Mouse (Mus musculus): ENCODE measurements around the gene Mre11a. TPM values are rescaled to one million over a fixed set of nuclear protein-coding genes. Genes with fewer than 3 reads are reported as not detected.

Mre11a gene
- polyA plus RNA-seq, 1 experiment from 2014 or later = 14.2 TPM

- Histone ChIP-seq H3K4me1 (replicated peaks) (peaks cover 7% of the 10 kb centered on the region), H3K9me3 (no peaks in the 10 kb centered on the region), H3K27me3 (peaks cover 47% of the 10 kb centered on the region), H3K4me3 (replicated peaks) (no peak overlapping the region), H3K9ac (replicated peaks) (no peak overlapping the region), H3K36me3 (no peaks in the 10 kb centered on the region), H3K4me2 (replicated peaks) (no peak overlapping the region), H3K27ac (no peak overlapping the region)
- no peak for ATAC-seq
- WGBS = 88% methylated on average over 3 of the region's 3 CpGs
Measured at GRCm38 (mm10) chr9:14858782-14859181, 74.3 kb downstream of the Mre11a start.

GRCm38 (mm10) chr9:14859868-14860639 is 75.6 kb downstream of the Mre11a start, which contains the start of gene Gpr83:
Gene Gpr83 (plus strand): TSS chr9:14860210.
- Histone ChIP-seq H3K36me3 (no peaks in the 10 kb centered on the region), H3K27ac (no peak within 1 kb of the TSS), H3K4me1 (replicated peaks) (peaks cover 7% of the 10 kb centered on the region), H3K9ac (replicated peaks) (peak within 1 kb of the TSS; percentile 70), H3K9me3 (no peaks in the 10 kb centered on the region), H3K4me3 (replicated peaks) (peak within 1 kb of the TSS; percentile 54), H3K4me2 (replicated peaks) (peak within 1 kb of the TSS; percentile 96), H3K27me3 (peaks cover 47% of the 10 kb centered on the region)
- WGBS = 1% methylated on average over 47 of the region's 47 CpGs
- peak; percentile 98 for ATAC-seq

- Histone ChIP-seq H3K9me3 (no peaks in the 10 kb centered on the region), H3K4me1 (replicated peaks) (peaks cover 7% of the 10 kb centered on the region), H3K27me3 (peaks cover 43% of the 10 kb centered on the region), H3K4me2 (replicated peaks) (no peak overlapping the region), H3K4me3 (replicated peaks) (no peak overlapping the region), H3K27ac (no peak overlapping the region), H3K9ac (replicated peaks) (no peak overlapping the region), H3K36me3 (no peaks in the 10 kb centered on the region)
- 93% methylated on average over 3 of the region's 3 CpGs for WGBS
- ATAC-seq = no peak
Measured at GRCm38 (mm10) chr9:14863126-14863525, 78.7 kb downstream of the Mre11a start.

- no peak for ATAC-seq
- H3K4me2 ChIP-seq (replicated peaks) = no peak overlapping the region
- no peaks in the 10 kb centered on the region for H3K9me3 ChIP-seq
- H3K9ac ChIP-seq (replicated peaks) = no peak overlapping the region
- H3K4me3 ChIP-seq (replicated peaks) = no peak overlapping the region
- no peak overlapping the region for H3K27ac ChIP-seq
- H3K36me3 ChIP-seq = no peaks in the 10 kb centered on the region
- H3K27me3 ChIP-seq = peaks cover 29% of the 10 kb centered on the region
- H3K4me1 ChIP-seq (replicated peaks) = peaks cover 7% of the 10 kb centered on the region
- 84% methylated on average over 9 of the region's 9 CpGs for WGBS
Measured at GRCm38 (mm10) chr9:14864726-14865125, 80.3 kb downstream of the Mre11a start.

- Histone ChIP-seq H3K4me3 (replicated peaks) (no peak overlapping the region), H3K4me1 (replicated peaks) (peaks cover 5% of the 10 kb centered on the region), H3K36me3 (no peaks in the 10 kb centered on the region), H3K4me2 (replicated peaks) (no peak overlapping the region), H3K9me3 (no peaks in the 10 kb centered on the region), H3K27ac (no peak overlapping the region), H3K27me3 (peaks cover 12% of the 10 kb centered on the region; the same call in 1 of the 2 replicates), H3K9ac (replicated peaks) (no peak overlapping the region)
- peak; percentile 73 for ATAC-seq
- 35% methylated on average over 7 of the region's 7 CpGs for WGBS
Measured at GRCm38 (mm10) chr9:14866957-14867356, 82.5 kb downstream of the Mre11a start.

GRCm38 (mm10) chr9:14868326-14868725 is 83.9 kb downstream of the Mre11a start:
- H3K4me3 ChIP-seq (replicated peaks) = no peak overlapping the region
- ATAC-seq = no peak
- no peak overlapping the region for H3K9ac ChIP-seq (replicated peaks)
- no peaks in the 10 kb centered on the region for H3K36me3 ChIP-seq
- H3K27ac ChIP-seq = no peak overlapping the region
- no peak overlapping the region for H3K4me2 ChIP-seq (replicated peaks)
- WGBS = 94% methylated on average over 8 of the region's 8 CpGs
- no peaks in the 10 kb centered on the region for H3K9me3 ChIP-seq
- peaks cover 18% of the 10 kb centered on the region for H3K4me1 ChIP-seq (replicated peaks)
- peaks cover 3% of the 10 kb centered on the region; the same call in 1 of the 2 replicates for H3K27me3 ChIP-seq

- Histone ChIP-seq H3K4me3 (replicated peaks) (no peak overlapping the region), H3K4me1 (replicated peaks) (peaks cover 18% of the 10 kb centered on the region), H3K27ac (no peak overlapping the region), H3K9ac (replicated peaks) (no peak overlapping the region), H3K27me3 (no peaks in the 10 kb centered on the region), H3K9me3 (no peaks in the 10 kb centered on the region), H3K36me3 (no peaks in the 10 kb centered on the region), H3K4me2 (replicated peaks) (no peak overlapping the region)
- 90% methylated on average over 2 of the region's 2 CpGs for WGBS
- no peak for ATAC-seq
Measured at GRCm38 (mm10) chr9:14870377-14870776, 85.9 kb downstream of the Mre11a start.

GRCm38 (mm10) chr9:14870802-14871201 is 86.3 kb downstream of the Mre11a start:
- H3K27me3 ChIP-seq = no peaks in the 10 kb centered on the region
- H3K4me1 ChIP-seq (replicated peaks) = peaks cover 18% of the 10 kb centered on the region
- H3K4me2 ChIP-seq (replicated peaks) = no peak overlapping the region
- no peak overlapping the region for H3K4me3 ChIP-seq (replicated peaks)
- H3K27ac ChIP-seq = no peak overlapping the region
- no peak overlapping the region for H3K9ac ChIP-seq (replicated peaks)
- H3K9me3 ChIP-seq = no peaks in the 10 kb centered on the region
- H3K36me3 ChIP-seq = no peaks in the 10 kb centered on the region
- ATAC-seq = no peak
- 88% methylated on average over 10 of the region's 10 CpGs for WGBS

- Histone ChIP-seq H3K36me3 (no peaks in the 10 kb centered on the region), H3K27me3 (no peaks in the 10 kb centered on the region), H3K4me1 (replicated peaks) (peaks cover 18% of the 10 kb centered on the region), H3K4me2 (replicated peaks) (no peak overlapping the region), H3K4me3 (replicated peaks) (no peak overlapping the region), H3K27ac (no peak overlapping the region), H3K9me3 (no peaks in the 10 kb centered on the region), H3K9ac (replicated peaks) (no peak overlapping the region)
- WGBS = 65% methylated on average over 3 of the region's 3 CpGs
- ATAC-seq = no peak; the same call in 1 of the 2 replicates
Measured at GRCm38 (mm10) chr9:14871536-14871935, 87.1 kb downstream of the Mre11a start.

- peaks cover 18% of the 10 kb centered on the region for H3K4me1 ChIP-seq (replicated peaks)
- H3K9me3 ChIP-seq = no peaks in the 10 kb centered on the region
- H3K4me3 ChIP-seq (replicated peaks) = no peak overlapping the region
- no peak overlapping the region; the same call in 1 of the 2 replicates for H3K9ac ChIP-seq (replicated peaks)
- peak overlapping the region; percentile 31; the same call in 1 of the 2 replicates for H3K27ac ChIP-seq
- 20% methylated on average over 17 of the region's 17 CpGs for WGBS
- no peaks in the 10 kb centered on the region for H3K27me3 ChIP-seq
- ATAC-seq = peak; percentile 92
- H3K36me3 ChIP-seq = no peaks in the 10 kb centered on the region
- H3K4me2 ChIP-seq (replicated peaks) = peak overlapping the region; percentile 26; the same call in 1 of the 2 replicates
Measured at GRCm38 (mm10) chr9:14872181-14872930, 87.9 kb downstream of the Mre11a start.

- Histone ChIP-seq H3K27me3 (no peaks in the 10 kb centered on the region), H3K9ac (replicated peaks) (no peak overlapping the region), H3K9me3 (no peaks in the 10 kb centered on the region), H3K4me1 (replicated peaks) (peaks cover 18% of the 10 kb centered on the region), H3K27ac (no peak overlapping the region), H3K4me3 (replicated peaks) (no peak overlapping the region), H3K4me2 (replicated peaks) (no peak overlapping the region), H3K36me3 (no peaks in the 10 kb centered on the region)
- no peak for ATAC-seq
- 73% methylated on average over 5 of the region's 5 CpGs for WGBS
Measured at GRCm38 (mm10) chr9:14875743-14876507, 91.5 kb downstream of the Mre11a start.
